Mouse (Mus musculus) inflammation-experienced regulatory T-cells (primary cell): ENCODE measurements around the gene Gimap1. TPM values are rescaled to one million over a fixed set of nuclear protein-coding genes. Genes with fewer than 3 reads are reported as not detected.

ENCODE experiments used
- polyA plus RNA-seq, 2 experiments: library from polyadenylated mRNA; unstranded; fragments of 100-300 nt; shearing (Covaris generic); gene quantifications; one replicate each; pipeline ENCODE4 v1.2.1; 2017

Gene Gimap1
- polyA plus RNA-seq: 100 to 1,000 TPM; 528 to 608 TPM

GRCm38 (mm10) chr6:48738961-48739779, at the start of gene Gimap1:
Gene Gimap1 (plus strand): TSS chr6:48739054.

GRCm38 (mm10) chr6:48718455-48718854, 20.4 kb upstream of the Gimap1 start, which contains the start of the genes Gm28053 and Gimap7:
Gene Gm28053 (plus strand): TSS chr6:48718607.
Gene Gimap7 (plus strand): TSS chr6:48718621.

GRCm38 (mm10) chr6:48745959-48746889, 7.4 kb downstream of the Gimap1 start, which contains the start of gene Gimap5:
Gene Gimap5 (plus strand): TSS chr6:48746197.

DNA sequence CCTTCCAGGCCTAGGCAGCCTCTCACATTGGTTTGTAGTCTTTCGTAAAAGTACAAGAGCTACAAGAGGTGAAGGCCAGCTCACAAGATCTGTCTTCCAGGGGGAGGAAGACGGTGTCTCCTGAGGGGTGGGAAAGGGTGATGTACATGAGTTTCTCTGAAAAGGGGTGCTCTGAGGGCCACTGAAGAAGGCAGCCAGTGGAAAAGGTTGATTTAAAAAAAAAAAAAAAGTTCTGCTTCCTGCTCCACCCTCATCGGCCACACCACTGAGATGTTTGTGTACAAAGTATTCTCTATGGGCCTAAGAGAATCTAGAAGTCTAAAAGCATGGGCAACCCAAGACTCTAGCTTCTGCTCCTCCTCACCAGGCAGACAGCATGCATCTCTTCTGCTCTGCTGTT, 31.8 kb downstream of the Gimap1 start, which contains the start of gene Gimap3:
Gene Gimap3 (minus strand): TSS at position 156 of the 400 bp plus-strand sequence.

Other genes starting within 250 kb of the Gimap1 start
- gene Atp6v0e2, start 201.4 kb upstream of the Gimap1 start, polyA plus RNA-seq: 1 to 10 TPM in 1 of 2 experiments, not detected in 1; 4.7 TPM
- 10 to 100 TPM; 11.3 to 50.4 TPM for gene Lrrc61, start 184.3 kb upstream of the Gimap1 start, polyA plus RNA-seq
- under 1 TPM in 1 of 2 experiments, not detected in 1; 0.23 TPM for gene Rarres2, start 166.3 kb upstream of the Gimap1 start, polyA plus RNA-seq
- not detected for gene Gm45021, start 149.4 kb upstream of the Gimap1 start, polyA plus RNA-seq
- 1 to 10 TPM; 5.7 to 5.9 TPM for gene Repin1, start 145.2 kb upstream of the Gimap1 start, polyA plus RNA-seq
- not detected for gene Gm44965, start 145.1 kb upstream of the Gimap1 start, polyA plus RNA-seq
- gene Zfp775, start 137.0 kb upstream of the Gimap1 start, polyA plus RNA-seq: 1 to 10 TPM; 7.8 to 9.4 TPM
- 1 to 10 TPM; 3.7 to 4.2 TPM for gene AI854703, start 112.3 kb upstream of the Gimap1 start, polyA plus RNA-seq
- gene Gimap8, start 91.8 kb upstream of the Gimap1 start, polyA plus RNA-seq: 100 to 1,000 TPM; 148 TPM
- 100 to 1,000 TPM; 259 to 273 TPM for gene Gimap9, start 62.9 kb upstream of the Gimap1 start, polyA plus RNA-seq
- gene Gimap4, start 54.5 kb upstream of the Gimap1 start, polyA plus RNA-seq: 1,000 to 10,000 TPM; 1,107 to 1,335 TPM
- gene Gimap6, start 30.8 kb upstream of the Gimap1 start, polyA plus RNA-seq: 100 to 1,000 TPM; 791 to 847 TPM
- 10 to 100 TPM; 17.0 to 31.4 TPM for gene Gm28053, start 20.4 kb upstream of the Gimap1 start, polyA plus RNA-seq
- gene Gimap7, start 20.4 kb upstream of the Gimap1 start, polyA plus RNA-seq: 100 to 1,000 TPM; 197 to 372 TPM
- gene Gimap5, start 7.1 kb downstream of the Gimap1 start, polyA plus RNA-seq: 100 to 1,000 TPM; 138 to 215 TPM
- gene Gimap3, start 31.8 kb downstream of the Gimap1 start, polyA plus RNA-seq: 1,000 to 10,000 TPM; 1,428 to 1,859 TPM
- gene Tmem176a, start 101.9 kb downstream of the Gimap1 start, polyA plus RNA-seq: 1 to 10 TPM; 4.1 to 6.9 TPM
- gene Tmem176b, start 102.4 kb downstream of the Gimap1 start, polyA plus RNA-seq: 10 to 100 TPM in 1 of 2 experiments, 1 to 10 TPM in 1; 6.2 to 14.1 TPM
- gene Aoc1, start 133.8 kb downstream of the Gimap1 start, polyA plus RNA-seq: 1 to 10 TPM in 1 of 2 experiments, under 1 TPM in 1; 0.16 to 3.0 TPM
- not detected for gene 1600015I10Rik, start 190.8 kb downstream of the Gimap1 start, polyA plus RNA-seq
- not detected for gene Doxl2, start 235.9 kb downstream of the Gimap1 start, polyA plus RNA-seq
- under 1 TPM; 0.10 to 0.83 TPM for gene Svs1, start 247.8 kb downstream of the Gimap1 start, polyA plus RNA-seq